Mouse (Mus musculus) G1E-ER4 (cell line): Measurements from ENCODE around the gene Slc52a3. TPM values are rescaled to one million over a fixed set of nuclear protein-coding genes. Genes with fewer than 3 reads are reported as not detected.

Source experiments
- GATA1 ChIP-seq: IDR thresholded peaks from one replicate; pipeline ENCODE4 v1.8.0; 2012; ENCODE audit warnings: low read length, inconsistent platforms
- polyA plus RNA-seq: library from polyadenylated mRNA; stranded (reverse); fragments of >175 nt; gene quantifications from 2 replicates; pipeline ENCODE4 v1.2.3, GENCODE M21; 2012

Gene Slc52a3
- polyA plus RNA-seq, 1 experiment: not detected

- TF ChIP-seq GATA1: no peak
Observed at GRCm38 (mm10) chr2:152048981-152049441, 52.7 kb downstream of the Slc52a3 start.

- no peak for TF ChIP-seq GATA1
Observed at GRCm38 (mm10) chr2:152049611-152050270, 53.4 kb downstream of the Slc52a3 start.

- TF ChIP-seq GATA1: no peak
Observed at GRCm38 (mm10) chr2:152050316-152050715, 54.0 kb downstream of the Slc52a3 start.

- no peak for TF ChIP-seq GATA1
Observed at GRCm38 (mm10) chr2:152051985-152052384, 55.7 kb downstream of the Slc52a3 start.

- no peak for TF ChIP-seq GATA1
Observed at GRCm38 (mm10) chr2:152055406-152055805, 59.1 kb downstream of the Slc52a3 start.

GRCm38 (mm10) chr2:152056368-152057251 is 60.3 kb downstream of the Slc52a3 start:
- TF ChIP-seq GATA1: no peak

- no peak for TF ChIP-seq GATA1
Observed at GRCm38 (mm10) chr2:152057252-152057563, 60.9 kb downstream of the Slc52a3 start.

Other genes starting within 250 kb of the Slc52a3 start
- gene Rspo4, start 153.6 kb upstream of the Slc52a3 start, polyA plus RNA-seq: not detected in 2 replicates
- gene Angpt4, start 85.3 kb upstream of the Slc52a3 start, polyA plus RNA-seq: not detected in 2 replicates
- gene Fam110a, start 16.3 kb upstream of the Slc52a3 start, polyA plus RNA-seq: 21.4 and 22.6 TPM in 2 replicates
- gene Scrt2, start 85.0 kb downstream of the Slc52a3 start, polyA plus RNA-seq: not detected in 2 replicates
- gene Srxn1, start 109.0 kb downstream of the Slc52a3 start, polyA plus RNA-seq: 16.3 and 25.2 TPM in 2 replicates
- not detected in 2 replicates for gene Tcf15, start 147.1 kb downstream of the Slc52a3 start, polyA plus RNA-seq
- gene Csnk2a1, start 230.3 kb downstream of the Slc52a3 start, polyA plus RNA-seq: 14.0 and 14.9 TPM in 2 replicates